Mouse (Mus musculus) thymus, postnatal 14 days (tissue): ENCODE results near the gene Rab44.
A peak's percentile ranks its signal among the peaks of the same experiment; 100 is the strongest.
"Not testable (repeated sequence)": the region's sequence is repeated elsewhere in the genome, so short reads cannot be mapped to it uniquely, and the experiment has no call there.

Experiments
- DNase-seq: peaks from one replicate; pipeline ENCODE4 v3.0.0; 2021

Gene Rab44

DNA sequence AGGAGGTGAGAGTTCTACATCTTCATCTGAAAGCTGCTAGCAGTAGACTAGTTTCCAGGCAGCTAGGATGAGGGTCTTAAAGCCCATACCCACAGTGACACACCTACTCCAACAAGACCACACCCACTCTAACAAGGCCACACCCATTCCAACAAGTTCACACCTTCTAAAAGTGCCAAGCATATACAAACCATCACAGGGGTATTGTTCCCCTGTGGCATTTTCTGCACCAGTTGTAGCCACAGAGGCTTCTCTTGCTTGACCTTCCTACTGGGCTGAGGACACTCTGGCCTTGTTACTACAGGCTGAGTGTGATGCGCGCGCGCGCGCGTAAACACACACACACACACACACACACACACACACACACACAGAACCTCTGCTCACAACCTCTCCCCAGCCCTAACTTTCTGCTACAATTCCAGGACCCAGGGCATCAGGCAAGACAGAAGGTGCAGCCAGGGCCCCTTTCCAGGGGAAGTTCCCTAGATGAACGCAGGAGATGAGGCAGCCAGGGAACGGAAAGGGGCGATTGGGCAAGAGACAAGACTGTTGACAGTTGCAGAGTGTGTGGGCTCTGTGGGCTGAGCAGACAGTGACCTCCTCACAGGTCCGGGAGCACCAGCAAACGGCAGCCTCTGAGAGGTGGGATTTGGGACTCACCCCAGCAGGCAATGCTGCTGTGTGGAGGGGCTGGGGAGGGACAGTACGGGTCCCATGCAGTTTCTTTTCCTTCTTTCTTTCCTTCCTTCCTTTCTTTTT lies at the start of gene Rab44:
Rab44 (plus strand) TSS at position 555 of the 762 bp plus-strand sequence.
- peak; percentile 1 for DNase-seq

GRCm38 (mm10) chr17:29065245-29065940 lies 48.6 kb upstream of the Rab44 start:
- DNase-seq: no peak

- DNase-seq: no peak
These were observed 48.0 kb upstream of the Rab44 start for GRCm38 (mm10) chr17:29065971-29066370.

GRCm38 (mm10) chr17:29067416-29067815 lies 46.5 kb upstream of the Rab44 start:
- not testable (repeated sequence) for DNase-seq

DNA sequence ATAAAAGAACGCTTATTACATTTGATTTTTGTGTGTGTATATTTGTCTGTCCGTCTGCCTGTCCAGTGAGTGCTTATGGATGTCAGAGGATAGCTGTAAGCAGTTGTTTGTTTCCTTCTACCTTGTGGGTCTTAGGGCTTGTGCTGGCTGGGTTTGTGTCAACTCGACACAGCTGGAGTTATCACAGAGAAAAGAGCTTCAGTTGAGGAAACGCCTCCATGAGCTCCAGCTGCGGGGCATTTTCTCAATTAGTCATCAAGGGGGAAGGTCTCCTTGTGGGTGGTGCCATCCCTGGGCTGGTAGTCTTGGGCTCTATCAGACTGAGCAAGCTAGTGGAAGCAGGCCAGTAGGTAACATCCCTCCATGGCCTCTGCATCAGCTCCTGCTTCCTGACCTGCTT lies 46.1 kb upstream of the Rab44 start:
- no peak for DNase-seq

DNA sequence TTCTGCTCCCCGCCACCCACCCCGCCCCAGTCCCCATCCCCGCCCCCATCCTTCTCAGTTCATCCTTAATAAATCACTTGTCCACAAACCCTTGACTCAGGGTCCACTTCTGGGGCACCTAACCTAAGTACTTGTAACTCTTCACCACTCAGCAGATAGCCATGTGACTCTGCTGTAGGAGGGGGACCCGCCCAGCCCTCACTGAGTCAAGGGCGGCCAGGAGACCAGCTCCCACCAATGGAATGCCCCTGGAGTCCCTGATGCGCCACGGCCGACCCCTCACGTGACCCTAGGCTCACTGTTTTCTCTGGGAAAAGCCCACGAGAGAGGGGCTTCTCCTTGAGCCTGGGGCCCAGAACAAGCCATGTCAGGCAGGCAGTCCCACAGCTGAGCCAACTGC lies 44.9 kb upstream of the Rab44 start:
- DNase-seq: no peak

- DNase-seq: no peak
These were observed 42.1 kb upstream of the Rab44 start for GRCm38 (mm10) chr17:29071820-29072219.

GRCm38 (mm10) chr17:29072701-29073307 lies 41.1 kb upstream of the Rab44 start:
- DNase-seq: no peak

GRCm38 (mm10) chr17:29073313-29073712 lies 40.6 kb upstream of the Rab44 start:
- DNase-seq: no peak

GRCm38 (mm10) chr17:29074085-29074484 lies 39.9 kb upstream of the Rab44 start:
- DNase-seq: no peak

DNA sequence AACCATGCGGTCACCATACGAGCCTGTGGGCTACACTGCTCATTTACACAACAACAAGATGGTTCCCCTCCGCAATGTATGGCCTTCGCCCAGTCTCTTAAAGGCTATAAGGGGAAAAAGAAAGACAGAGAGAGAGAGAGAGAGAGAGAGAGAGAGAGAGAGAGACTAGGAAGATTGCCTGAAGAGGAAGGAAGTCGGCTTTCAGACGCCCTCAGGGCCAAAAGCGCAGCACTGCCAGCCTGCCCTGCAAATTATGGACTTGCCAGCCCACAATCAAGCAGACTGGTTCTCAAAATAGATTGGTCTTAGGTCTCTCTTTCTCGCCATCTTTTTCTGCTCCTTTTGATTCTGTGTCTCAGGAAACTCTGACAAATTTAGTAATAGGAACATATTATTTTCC lies 37.7 kb upstream of the Rab44 start:
- no peak for DNase-seq

- DNase-seq: peak; percentile 41
These were observed 36.0 kb upstream of the Rab44 start for GRCm38 (mm10) chr17:29077786-29078509.

GRCm38 (mm10) chr17:29078519-29079383 lies 35.2 kb upstream of the Rab44 start:
- DNase-seq: no peak

DNA sequence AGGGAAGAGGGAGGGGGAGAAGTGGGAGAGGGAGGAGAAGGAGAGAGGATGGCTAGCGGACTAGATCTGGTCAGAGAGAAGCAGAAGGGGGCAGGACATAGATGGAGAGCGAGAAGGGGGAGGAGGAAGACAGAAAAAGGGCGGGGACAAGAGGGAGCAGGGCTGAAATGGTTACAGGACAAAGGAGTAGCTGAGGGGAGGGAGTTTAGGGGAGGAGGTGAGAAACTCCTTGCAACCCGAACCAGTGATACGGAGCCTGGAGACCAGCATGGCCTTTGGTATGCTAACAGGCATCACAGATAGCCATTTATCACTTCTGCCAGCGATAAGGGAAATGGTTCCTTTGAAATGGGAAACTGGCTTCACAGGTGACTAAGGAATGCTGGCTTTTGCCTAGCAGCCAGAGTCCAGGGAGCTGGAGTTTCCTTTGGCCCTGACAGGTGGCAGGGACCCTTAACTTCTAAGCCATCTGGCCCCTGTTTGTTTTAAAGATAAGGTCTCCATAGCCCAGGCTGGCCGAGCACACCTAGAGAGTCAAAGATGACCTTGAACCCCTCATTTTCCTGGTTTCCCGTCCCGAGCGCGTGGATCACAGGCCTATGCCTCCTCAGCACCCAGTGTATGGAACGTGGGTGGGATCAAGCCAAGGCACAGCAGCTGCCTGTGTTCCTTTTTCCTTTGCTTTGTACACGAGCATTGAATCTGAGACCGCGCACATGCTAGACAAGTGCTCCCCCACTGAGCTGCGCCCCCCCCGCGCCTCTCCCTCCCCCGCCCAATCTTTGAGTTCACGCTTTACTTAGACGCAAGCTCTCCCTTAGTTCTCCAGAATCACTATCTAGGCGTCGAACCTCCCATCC lies 33.0 kb upstream of the Rab44 start:
- DNase-seq: no peak

GRCm38 (mm10) chr17:29081618-29082381 lies 32.1 kb upstream of the Rab44 start:
- peak; percentile 76 for DNase-seq

- no peak for DNase-seq
These were observed 30.4 kb upstream of the Rab44 start for GRCm38 (mm10) chr17:29083586-29083985.

DNA sequence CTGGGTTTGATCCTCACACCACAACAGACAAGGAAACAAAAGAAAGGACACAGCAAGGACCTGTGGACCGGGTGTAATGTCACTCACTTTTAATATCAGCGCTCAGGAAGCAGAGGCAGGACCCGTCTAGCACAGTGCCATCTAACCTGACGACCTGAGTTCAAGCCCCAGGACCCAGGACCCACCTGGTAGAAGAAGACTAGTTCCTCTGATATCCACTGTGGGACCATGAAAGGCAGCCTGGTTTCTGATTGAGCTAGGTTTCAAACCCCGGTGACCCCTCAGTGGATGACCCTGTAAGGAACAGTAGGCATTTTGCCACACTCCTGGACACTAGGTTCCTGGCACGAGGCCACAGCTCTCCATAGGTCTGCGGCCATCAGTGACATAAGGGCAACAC lies 29.3 kb upstream of the Rab44 start:
- no peak for DNase-seq

GRCm38 (mm10) chr17:29085266-29085665 lies 28.7 kb upstream of the Rab44 start:
- no peak for DNase-seq

DNA sequence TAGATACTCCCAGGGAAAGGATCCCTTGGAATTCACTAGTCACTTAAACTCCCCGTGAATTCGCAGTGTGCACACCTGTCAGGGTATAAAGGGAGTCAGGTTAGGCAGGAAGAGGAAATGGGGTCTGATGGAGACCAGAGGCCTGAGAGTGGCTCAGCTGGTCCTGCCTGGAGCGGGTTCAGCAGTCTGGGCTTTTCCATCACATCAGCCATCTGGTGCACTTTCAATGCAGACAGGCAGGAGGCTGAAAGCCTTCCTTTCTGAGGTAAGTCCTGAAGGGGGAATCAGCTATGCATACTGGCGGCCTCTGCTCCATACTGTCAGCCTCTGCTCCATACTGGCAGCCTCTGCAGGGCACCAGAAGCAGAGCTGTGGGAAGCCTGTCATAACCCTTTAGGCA lies 27.0 kb upstream of the Rab44 start:
- no peak for DNase-seq

- peak; percentile 1 for DNase-seq
These were observed 23.2 kb upstream of the Rab44 start, which contains the start of gene Cdkn1a for GRCm38 (mm10) chr17:29090776-29091175. Gene Cdkn1a (plus strand): TSS chr17:29090976.
